Mouse (Mus musculus): Measurements from ENCODE around the gene Stxbp4. TPM values are rescaled to one million over a fixed set of nuclear protein-coding genes. Genes with fewer than 3 reads are reported as not detected.

Stxbp4 gene
- polyA plus RNA-seq, 1 experiment: 3.5 TPM

- H3K27ac ChIP-seq (ENCODE audit: control insufficient read depth, insufficient read depth, low read depth, low read length, poor library complexity): no peak overlapping the region
- H3K4me3 ChIP-seq (replicated peaks; ENCODE audit: control insufficient read depth, low read depth, low read length): no peak overlapping the region
- no peak for TF ChIP-seq POLR2A (IDR thresholded peaks at IDR 0.05; ENCODE audit: borderline replicate concordance, control insufficient read depth, low read depth, low read length)
- no peak for TF ChIP-seq CTCF (IDR thresholded peaks at IDR 0.05; ENCODE audit: control insufficient read depth, insufficient read depth, low read length)
- no peaks in the 10 kb centered on the region for H3K4me1 ChIP-seq (ENCODE audit: control insufficient read depth, insufficient read depth, low read length)
- 73% methylated on average over 10 of the region's 10 CpGs for WGBS
Measured at GRCm38 (mm10) chr11:90464046-90464595, 173.8 kb downstream of the Stxbp4 start.

GRCm38 (mm10) chr11:90460458-90460857 is 177.4 kb downstream of the Stxbp4 start:
- Histone ChIP-seq H3K4me3 (replicated peaks; ENCODE audit: control insufficient read depth, low read depth, low read length) (no peak overlapping the region), H3K27ac (ENCODE audit: control insufficient read depth, insufficient read depth, low read depth, low read length, poor library complexity) (no peak overlapping the region), H3K4me1 (ENCODE audit: control insufficient read depth, insufficient read depth, low read length) (no peaks in the 10 kb centered on the region)
- TF ChIP-seq POLR2A (IDR thresholded peaks at IDR 0.05; ENCODE audit: borderline replicate concordance, control insufficient read depth, low read depth, low read length) (no peak), CTCF (IDR thresholded peaks at IDR 0.05; ENCODE audit: control insufficient read depth, insufficient read depth, low read length) (no peak)
- WGBS: 84% methylated on average over 3 of the region's 3 CpGs

- TF ChIP-seq POLR2A (IDR thresholded peaks at IDR 0.05; ENCODE audit: borderline replicate concordance, control insufficient read depth, low read depth, low read length) (no peak), CTCF (IDR thresholded peaks at IDR 0.05; ENCODE audit: control insufficient read depth, insufficient read depth, low read length) (no peak)
- Histone ChIP-seq H3K4me3 (replicated peaks; ENCODE audit: control insufficient read depth, low read depth, low read length) (no peak overlapping the region), H3K27ac (ENCODE audit: control insufficient read depth, insufficient read depth, low read depth, low read length, poor library complexity) (no peak overlapping the region), H3K4me1 (ENCODE audit: control insufficient read depth, insufficient read depth, low read length) (no peaks in the 10 kb centered on the region)
- WGBS: 27% methylated on average over 3 of the region's 3 CpGs
Measured at GRCm38 (mm10) chr11:90452134-90452533, 185.8 kb downstream of the Stxbp4 start.

- H3K27ac ChIP-seq (ENCODE audit: control insufficient read depth, insufficient read depth, low read depth, low read length, poor library complexity): no peak overlapping the region
- no peaks in the 10 kb centered on the region for H3K4me1 ChIP-seq (ENCODE audit: control insufficient read depth, insufficient read depth, low read length)
- TF ChIP-seq CTCF (IDR thresholded peaks at IDR 0.05; ENCODE audit: control insufficient read depth, insufficient read depth, low read length) (no peak), POLR2A (IDR thresholded peaks at IDR 0.05; ENCODE audit: borderline replicate concordance, control insufficient read depth, low read depth, low read length) (no peak)
- 84% methylated on average over 5 of the region's 5 CpGs for WGBS
- no peak overlapping the region for H3K4me3 ChIP-seq (replicated peaks; ENCODE audit: control insufficient read depth, low read depth, low read length)
Measured at GRCm38 (mm10) chr11:90451506-90451905, 186.4 kb downstream of the Stxbp4 start.

- WGBS: 40% methylated on average over 2 of the region's 2 CpGs
- H3K27ac ChIP-seq (ENCODE audit: control insufficient read depth, insufficient read depth, low read depth, low read length, poor library complexity): no peak overlapping the region
- TF ChIP-seq CTCF (IDR thresholded peaks at IDR 0.05; ENCODE audit: control insufficient read depth, insufficient read depth, low read length): no peak
- TF ChIP-seq POLR2A (IDR thresholded peaks at IDR 0.05; ENCODE audit: borderline replicate concordance, control insufficient read depth, low read depth, low read length): no peak
- H3K4me1 ChIP-seq (ENCODE audit: control insufficient read depth, insufficient read depth, low read length): no peaks in the 10 kb centered on the region
- no peak overlapping the region for H3K4me3 ChIP-seq (replicated peaks; ENCODE audit: control insufficient read depth, low read depth, low read length)
Measured at GRCm38 (mm10) chr11:90442462-90442861, 195.4 kb downstream of the Stxbp4 start.

- no peaks in the 10 kb centered on the region for H3K4me1 ChIP-seq (ENCODE audit: control insufficient read depth, insufficient read depth, low read length)
- 82% methylated on average over 3 of the region's 3 CpGs for WGBS
- no peak overlapping the region for H3K4me3 ChIP-seq (replicated peaks; ENCODE audit: control insufficient read depth, low read depth, low read length)
- no peak overlapping the region for H3K27ac ChIP-seq (ENCODE audit: control insufficient read depth, insufficient read depth, low read depth, low read length, poor library complexity)
- TF ChIP-seq POLR2A (IDR thresholded peaks at IDR 0.05; ENCODE audit: borderline replicate concordance, control insufficient read depth, low read depth, low read length) (no peak), CTCF (IDR thresholded peaks at IDR 0.05; ENCODE audit: control insufficient read depth, insufficient read depth, low read length) (no peak)
Measured at GRCm38 (mm10) chr11:90440851-90441250, 197.0 kb downstream of the Stxbp4 start.

GRCm38 (mm10) chr11:90438768-90439167 is 199.1 kb downstream of the Stxbp4 start:
- TF ChIP-seq POLR2A (IDR thresholded peaks at IDR 0.05; ENCODE audit: borderline replicate concordance, control insufficient read depth, low read depth, low read length) (no peak), CTCF (IDR thresholded peaks at IDR 0.05; ENCODE audit: control insufficient read depth, insufficient read depth, low read length) (no peak)
- WGBS: 87% methylated on average over 5 of the region's 5 CpGs
- Histone ChIP-seq H3K27ac (ENCODE audit: control insufficient read depth, insufficient read depth, low read depth, low read length, poor library complexity) (no peak overlapping the region), H3K4me1 (ENCODE audit: control insufficient read depth, insufficient read depth, low read length) (no peaks in the 10 kb centered on the region), H3K4me3 (replicated peaks; ENCODE audit: control insufficient read depth, low read depth, low read length) (no peak overlapping the region)

Other genes starting within 250 kb of the Stxbp4 start
- gene Hlf, start 247.2 kb downstream of the Stxbp4 start, polyA plus RNA-seq (2011; ENCODE audit: insufficient read depth, insufficient read length, low replicate concordance, missing spikeins): 1.5 and 6.2 TPM in 2 replicates
- gene Cox11, start 89 bp upstream of the Stxbp4 start, polyA plus RNA-seq (2011; ENCODE audit: insufficient read depth, insufficient read length, low replicate concordance, missing spikeins): 14.5 and 17.5 TPM in 2 replicates
- gene Tom1l1, start 50.3 kb upstream of the Stxbp4 start, polyA plus RNA-seq (2011; ENCODE audit: insufficient read depth, insufficient read length, low replicate concordance, missing spikeins): 21.7 and 24.3 TPM in 2 replicates